Mouse (Mus musculus): Measurements from ENCODE around the gene Mknk2. TPM values are rescaled to one million over a fixed set of nuclear protein-coding genes. Genes with fewer than 3 reads are reported as not detected.

Mknk2 gene
- total RNA-seq (2014; rRNA removed), result 84.5 and 95.4 TPM in 2 replicates
- polyA plus RNA-seq (2015; fragmentation: Nextera tagmentation; extraction: Ambion mirVana), result 38.2 and 40.5 TPM in 2 replicates

- ATAC-seq (0 out of 2 replicates have a peak, but pooled peaks have one; percentile 13), DNase-seq (ENCODE audit: low spot score) (peak; percentile 90)
- TF ChIP-seq CTCF (IDR thresholded peaks at IDR 0.05; ENCODE audit: low read depth), result no peak; the same call in 1 of the 2 replicates
- Histone ChIP-seq H3K27ac (peak within 1 kb of the TSS; percentile 97), H3K4me2 (ENCODE audit: low read depth, low read length) (peak within 1 kb of the TSS; percentile 68), H3K4me3 (ENCODE audit: low read length) (peak within 1 kb of the TSS; percentile 36), H3K9me3 (ENCODE audit: low read length) (no peaks in the 10 kb centered on the region), H3K4me1 (ENCODE audit: insufficient read depth, low read length) (peaks cover 49% of the 10 kb centered on the region), H3K27me3 (ENCODE audit: insufficient read depth, low read length) (no peaks in the 10 kb centered on the region), H3K9ac (replicated peaks; ENCODE audit: low read length) (peak within 1 kb of the TSS; percentile 62), H3K36me3 (ENCODE audit: insufficient read depth, low read length) (no peaks in the 10 kb centered on the region)
- WGBS, result 10% methylated on average over 8 of the region's 8 CpGs
Observed at GRCm38 (mm10) chr10:80677942-80678436, at the start of gene Mknk2. TSS of gene Mknk2 (minus strand) at chr10:80678112.

DNA sequence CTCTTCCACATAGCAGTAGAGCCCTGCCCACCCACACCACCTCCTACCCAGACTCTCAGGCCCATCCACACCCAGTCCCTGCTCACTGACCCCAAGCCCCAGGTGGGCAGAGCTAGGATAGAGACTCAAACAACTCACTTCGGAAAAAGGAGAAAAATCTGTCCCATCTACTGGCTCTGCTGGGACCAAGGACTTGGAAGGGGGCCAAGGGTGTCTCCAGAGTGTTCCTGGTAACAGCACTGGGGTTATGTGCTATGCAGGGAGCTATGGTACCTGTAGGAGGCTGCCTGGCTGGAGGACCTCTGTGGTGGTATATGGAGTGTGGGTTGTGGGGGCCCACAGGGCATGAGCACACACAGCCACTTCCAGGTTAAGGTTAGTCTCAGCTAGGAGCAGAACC lies 39.4 kb upstream of the Mknk2 start:
- Histone ChIP-seq H3K36me3 (ENCODE audit: insufficient read depth, low read length) (peaks cover 94% of the 10 kb centered on the region), H3K4me1 (ENCODE audit: insufficient read depth, low read length) (no peaks in the 10 kb centered on the region), H3K27me3 (ENCODE audit: insufficient read depth, low read length) (no peaks in the 10 kb centered on the region), H3K4me3 (ENCODE audit: low read length) (no peak overlapping the region), H3K9me3 (ENCODE audit: low read length) (no peaks in the 10 kb centered on the region), H3K4me2 (ENCODE audit: low read depth, low read length) (no peak overlapping the region), H3K9ac (replicated peaks; ENCODE audit: low read length) (no peak overlapping the region), H3K27ac (no peak overlapping the region)
- ATAC-seq (no peak), DNase-seq (ENCODE audit: low spot score) (no peak)
- no peak for TF ChIP-seq CTCF (IDR thresholded peaks at IDR 0.05; ENCODE audit: low read depth)
- WGBS, result 90% methylated on average over 1 of the region's 1 CpGs

DNA sequence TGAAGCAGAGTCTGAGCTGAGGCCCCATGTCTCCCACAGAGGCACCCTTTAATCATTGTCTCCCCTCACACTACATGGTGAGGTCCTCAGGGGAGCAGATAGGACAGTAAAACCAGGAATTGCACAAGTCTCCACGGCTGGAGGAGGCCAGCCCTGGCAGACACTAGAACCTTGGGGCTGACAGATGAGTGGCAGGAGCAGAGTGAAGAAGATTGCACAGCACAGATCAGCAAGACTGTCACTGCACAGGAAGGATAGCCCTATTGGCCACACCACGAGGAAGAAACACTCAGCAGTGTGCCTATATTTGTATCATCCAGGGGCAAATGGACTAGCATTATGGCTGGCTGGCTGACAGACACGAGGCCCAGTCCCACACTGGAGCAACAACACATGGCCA lies 32.9 kb upstream of the Mknk2 start:
- no peak overlapping the region for H3K4me3 ChIP-seq (ENCODE audit: low read length)
- no peak for TF ChIP-seq CTCF (IDR thresholded peaks at IDR 0.05; ENCODE audit: low read depth)
- H3K27me3 ChIP-seq (ENCODE audit: insufficient read depth, low read length), result no peaks in the 10 kb centered on the region
- 88% methylated on average over 3 of the region's 3 CpGs for WGBS
- ATAC-seq (no peak), DNase-seq (ENCODE audit: low spot score) (no peak)
- H3K4me1 ChIP-seq (ENCODE audit: insufficient read depth, low read length), result no peaks in the 10 kb centered on the region
- no peaks in the 10 kb centered on the region for H3K9me3 ChIP-seq (ENCODE audit: low read length)
- H3K4me2 ChIP-seq (ENCODE audit: low read depth, low read length), result no peak overlapping the region
- no peak overlapping the region for H3K9ac ChIP-seq (replicated peaks; ENCODE audit: low read length)
- H3K36me3 ChIP-seq (ENCODE audit: insufficient read depth, low read length), result peaks cover 92% of the 10 kb centered on the region
- no peak overlapping the region for H3K27ac ChIP-seq

GRCm38 (mm10) chr10:80705479-80705878 lies 27.6 kb upstream of the Mknk2 start:
- no peaks in the 10 kb centered on the region for H3K27me3 ChIP-seq (ENCODE audit: insufficient read depth, low read length)
- no peak overlapping the region for H3K9ac ChIP-seq (replicated peaks; ENCODE audit: low read length)
- H3K27ac ChIP-seq, result no peak overlapping the region
- DNase-seq (ENCODE audit: low spot score) (no peak), ATAC-seq (no peak)
- no peaks in the 10 kb centered on the region for H3K9me3 ChIP-seq (ENCODE audit: low read length)
- H3K4me2 ChIP-seq (ENCODE audit: low read depth, low read length), result no peak overlapping the region
- no peak for TF ChIP-seq CTCF (IDR thresholded peaks at IDR 0.05; ENCODE audit: low read depth)
- WGBS, result 83% methylated on average over 3 of the region's 3 CpGs
- H3K4me3 ChIP-seq (ENCODE audit: low read length), result no peak overlapping the region
- H3K36me3 ChIP-seq (ENCODE audit: insufficient read depth, low read length), result peaks cover 41% of the 10 kb centered on the region
- peaks cover 13% of the 10 kb centered on the region; the same call in 1 of the 2 replicates for H3K4me1 ChIP-seq (ENCODE audit: insufficient read depth, low read length)

GRCm38 (mm10) chr10:80705033-80705432 lies 27.1 kb upstream of the Mknk2 start:
- H3K4me1 ChIP-seq (ENCODE audit: insufficient read depth, low read length), result peaks cover 15% of the 10 kb centered on the region; the same call in 1 of the 2 replicates
- H3K27me3 ChIP-seq (ENCODE audit: insufficient read depth, low read length), result no peaks in the 10 kb centered on the region
- no peak for TF ChIP-seq CTCF (IDR thresholded peaks at IDR 0.05; ENCODE audit: low read depth)
- H3K4me3 ChIP-seq (ENCODE audit: low read length), result no peak overlapping the region
- no peak overlapping the region for H3K9ac ChIP-seq (replicated peaks; ENCODE audit: low read length)
- H3K4me2 ChIP-seq (ENCODE audit: low read depth, low read length), result no peak overlapping the region
- DNase-seq (ENCODE audit: low spot score) (no peak), ATAC-seq (no peak)
- 67% methylated on average over 3 of the region's 3 CpGs for WGBS
- no peaks in the 10 kb centered on the region for H3K9me3 ChIP-seq (ENCODE audit: low read length)
- H3K36me3 ChIP-seq (ENCODE audit: insufficient read depth, low read length), result peaks cover 36% of the 10 kb centered on the region
- H3K27ac ChIP-seq, result no peak overlapping the region

GRCm38 (mm10) chr10:80704418-80704817 lies 26.5 kb upstream of the Mknk2 start:
- no peak for TF ChIP-seq CTCF (IDR thresholded peaks at IDR 0.05; ENCODE audit: low read depth)
- Histone ChIP-seq H3K4me2 (ENCODE audit: low read depth, low read length) (no peak overlapping the region), H3K27me3 (ENCODE audit: insufficient read depth, low read length) (no peaks in the 10 kb centered on the region), H3K9me3 (ENCODE audit: low read length) (no peaks in the 10 kb centered on the region), H3K9ac (replicated peaks; ENCODE audit: low read length) (no peak overlapping the region), H3K36me3 (ENCODE audit: insufficient read depth, low read length) (peaks cover 30% of the 10 kb centered on the region), H3K4me1 (ENCODE audit: insufficient read depth, low read length) (peaks cover 18% of the 10 kb centered on the region; the same call in 1 of the 2 replicates), H3K27ac (no peak overlapping the region), H3K4me3 (ENCODE audit: low read length) (no peak overlapping the region)
- no peak for ATAC-seq
- DNase-seq (ENCODE audit: low spot score), result no peak
- WGBS, result 81% methylated on average over 5 of the region's 5 CpGs

- H3K4me3 ChIP-seq (ENCODE audit: low read length), result peak overlapping the region; percentile 58
- no peaks in the 10 kb centered on the region for H3K27me3 ChIP-seq (ENCODE audit: insufficient read depth, low read length)
- H3K27ac ChIP-seq, result peak overlapping the region; percentile 78; the same call in 1 of the 2 replicates
- DNase-seq (ENCODE audit: low spot score), result no peak
- no peak for ATAC-seq
- no peak for TF ChIP-seq CTCF (IDR thresholded peaks at IDR 0.05; ENCODE audit: low read depth)
- H3K4me1 ChIP-seq (ENCODE audit: insufficient read depth, low read length), result peaks cover 18% of the 10 kb centered on the region; the same call in 1 of the 2 replicates
- WGBS, result 85% methylated on average over 5 of the region's 5 CpGs
- H3K36me3 ChIP-seq (ENCODE audit: insufficient read depth, low read length), result peaks cover 23% of the 10 kb centered on the region
- peak overlapping the region; percentile 68 for H3K4me2 ChIP-seq (ENCODE audit: low read depth, low read length)
- peak overlapping the region; percentile 56; the same call in 1 of the 2 replicates for H3K9ac ChIP-seq (replicated peaks; ENCODE audit: low read length)
- no peaks in the 10 kb centered on the region for H3K9me3 ChIP-seq (ENCODE audit: low read length)
Observed at GRCm38 (mm10) chr10:80703643-80704042, 25.7 kb upstream of the Mknk2 start.
